Mouse (Mus musculus) MN1 (cell line): Measurements from ENCODE around the gene Rhpn2.

ENCODE experiments used
- DNase-seq: peaks from one replicate; pipeline ENCODE4 v3.0.0-alpha.2; 2016; ENCODE audit warnings: low spot score

Gene Rhpn2

GRCm38 (mm10) chr7:35388694-35389093 lies 54.7 kb downstream of the Rhpn2 start:
- no peak for DNase-seq

DNA sequence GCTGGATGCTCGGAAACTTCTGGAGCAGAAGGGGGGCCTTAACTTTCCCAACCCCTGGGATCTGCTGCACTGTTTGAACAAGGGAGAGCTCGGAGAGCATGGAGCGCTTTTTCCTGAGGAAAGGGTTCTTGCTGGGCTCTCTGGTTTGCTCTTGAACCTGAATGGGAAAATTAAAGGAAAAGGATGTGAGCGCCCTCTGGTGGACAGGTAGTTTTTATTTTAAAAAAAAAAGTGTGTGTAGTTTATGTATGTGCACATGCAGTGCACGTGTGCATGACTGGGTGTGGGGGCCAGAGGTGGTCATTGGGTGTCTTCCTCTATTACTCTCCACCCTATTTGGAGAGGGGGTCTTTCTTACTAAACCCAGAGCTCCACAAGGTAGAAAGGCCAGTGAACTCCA lies 59.0 kb downstream of the Rhpn2 start:
- no peak for DNase-seq

DNA sequence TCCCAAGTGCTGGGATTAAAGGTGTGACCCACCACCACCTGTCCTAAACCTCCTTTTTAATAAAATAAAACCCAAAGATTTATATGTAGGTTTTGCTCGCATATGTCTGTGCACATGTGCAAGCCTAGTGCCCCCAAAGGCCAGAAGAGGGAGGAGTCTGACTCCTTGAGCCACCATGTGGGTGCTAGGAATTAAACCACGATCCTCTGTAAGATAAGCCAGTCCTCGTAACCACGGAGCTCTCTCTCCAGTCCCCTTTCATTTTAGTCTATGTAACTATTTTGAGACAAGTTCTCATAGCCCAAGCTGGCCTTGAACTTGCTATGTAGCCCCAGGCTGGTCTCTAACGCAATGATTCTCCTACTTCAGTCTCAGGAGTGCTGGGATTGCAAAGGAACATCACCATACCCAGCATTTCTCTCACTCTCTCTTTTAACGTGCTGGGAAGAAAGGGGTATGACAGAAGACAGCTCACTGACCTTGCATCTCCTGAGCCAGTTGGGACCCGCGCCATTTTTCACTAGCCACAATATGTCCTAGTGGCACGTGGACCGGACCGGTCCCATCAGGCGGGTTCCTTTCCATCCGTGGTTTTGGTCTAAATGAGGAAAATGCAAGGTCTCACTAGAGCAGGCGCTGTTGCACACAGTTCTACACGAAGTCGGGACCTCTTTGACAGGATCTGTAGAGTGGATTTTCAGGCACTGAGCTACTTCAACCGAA lies 61.9 kb downstream of the Rhpn2 start:
- peak; percentile 28 for DNase-seq

- DNase-seq, result peak; percentile 98
Measured at GRCm38 (mm10) chr7:35396542-35397168, 62.7 kb downstream of the Rhpn2 start, which contains the start of the genes Faap24 and Cep89. Gene Faap24, minus strand, starts transcription at chr7:35396836. Gene Cep89, plus strand, starts transcription at chr7:35397035.

DNA sequence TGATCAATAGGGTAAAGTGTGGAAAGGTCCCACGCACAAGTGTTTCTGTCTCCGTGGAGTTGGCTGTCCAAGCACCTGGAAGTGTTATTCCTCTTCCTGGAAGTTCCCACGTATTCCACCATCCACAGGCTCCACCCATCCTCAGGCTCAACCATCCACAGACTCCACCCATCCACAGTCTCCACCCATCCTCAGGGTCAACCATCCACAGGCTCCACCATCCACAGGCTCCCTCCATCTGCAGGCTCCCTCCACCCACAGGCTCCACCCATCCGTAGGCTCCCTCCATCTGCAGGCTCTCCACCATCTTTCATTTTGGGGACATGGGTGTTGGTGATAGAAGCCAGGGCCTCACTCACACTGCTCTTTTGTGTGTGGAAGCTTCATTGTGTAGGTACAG lies 67.2 kb downstream of the Rhpn2 start:
- no peak for DNase-seq

GRCm38 (mm10) chr7:35415226-35415625 lies 81.3 kb downstream of the Rhpn2 start:
- no peak for DNase-seq

DNA sequence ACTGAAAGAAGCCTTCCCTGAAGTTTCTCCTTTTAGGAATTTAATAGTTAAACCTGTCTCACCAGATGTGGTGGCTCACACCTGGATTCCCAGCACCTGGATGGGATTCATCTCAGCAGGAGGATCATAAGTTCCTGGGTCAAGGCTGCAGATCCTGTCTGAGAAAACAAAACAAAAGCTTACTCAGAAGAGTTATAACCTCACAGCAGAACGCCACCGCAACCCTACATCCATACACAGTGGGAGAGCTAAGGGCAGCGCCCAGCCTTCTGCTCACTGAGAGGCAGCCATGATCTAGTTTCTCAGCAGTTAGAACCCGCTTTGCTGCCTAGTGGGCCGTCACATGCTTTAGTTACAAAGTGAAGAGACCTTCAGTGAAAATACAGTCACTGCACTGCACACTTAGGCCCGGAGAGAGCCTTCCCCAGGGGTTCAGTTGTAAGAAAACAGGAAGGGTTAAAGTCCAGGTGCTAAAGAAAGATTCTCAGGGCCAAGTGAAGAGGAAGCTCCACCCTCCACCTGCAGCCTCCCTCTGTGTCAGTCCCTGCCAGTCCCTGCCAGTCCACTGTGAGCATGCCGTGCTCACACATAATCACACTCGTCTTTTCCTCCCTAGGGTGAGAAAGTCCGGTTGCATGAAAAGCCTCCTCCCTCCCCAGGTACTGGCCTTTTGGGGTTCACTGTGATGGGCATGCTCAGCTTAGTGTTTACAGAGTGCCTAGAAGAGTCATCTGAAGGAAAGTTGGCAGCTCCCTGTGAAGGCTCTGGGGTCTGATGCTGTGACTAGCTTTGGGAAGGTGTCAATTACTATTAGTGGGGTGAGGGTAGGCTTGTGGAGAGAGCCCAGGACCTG lies 82.1 kb downstream of the Rhpn2 start:
- peak; percentile 8 for DNase-seq

DNA sequence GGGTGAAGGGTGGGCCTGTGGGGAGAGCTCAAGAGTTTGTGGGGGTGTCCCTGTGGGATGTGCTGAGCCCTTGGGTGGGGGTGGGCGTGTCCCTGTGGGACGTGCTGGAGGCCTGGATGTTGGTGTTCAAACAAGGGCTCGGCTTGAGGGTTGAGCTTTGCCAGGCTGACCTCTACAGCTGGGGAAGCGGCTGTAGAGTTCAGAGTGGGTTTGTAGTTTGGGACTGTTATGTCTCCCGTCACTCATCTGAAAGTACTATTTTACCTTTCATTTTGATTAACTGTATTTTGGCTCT lies 82.6 kb downstream of the Rhpn2 start:
- DNase-seq, result no peak

DNA sequence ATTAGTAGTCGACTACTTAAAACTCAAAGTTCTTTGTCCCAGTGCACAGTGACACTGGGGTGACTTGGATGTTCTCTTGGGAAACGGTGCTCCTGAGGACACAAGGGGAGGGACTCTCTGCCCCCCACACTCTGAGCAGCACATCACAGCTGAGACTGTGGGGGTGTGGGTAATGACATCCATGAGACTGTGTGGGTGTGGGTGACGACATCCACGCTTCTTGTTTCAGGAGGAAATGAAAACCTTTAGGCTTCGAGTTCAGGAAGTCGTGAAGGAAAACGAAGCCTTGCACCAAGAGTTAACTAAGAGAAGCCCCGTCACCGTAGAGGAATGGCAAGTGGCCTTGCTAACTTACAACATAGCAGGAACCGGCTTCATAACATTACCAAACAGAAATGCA lies 89.1 kb downstream of the Rhpn2 start:
- DNase-seq, result no peak

DNA sequence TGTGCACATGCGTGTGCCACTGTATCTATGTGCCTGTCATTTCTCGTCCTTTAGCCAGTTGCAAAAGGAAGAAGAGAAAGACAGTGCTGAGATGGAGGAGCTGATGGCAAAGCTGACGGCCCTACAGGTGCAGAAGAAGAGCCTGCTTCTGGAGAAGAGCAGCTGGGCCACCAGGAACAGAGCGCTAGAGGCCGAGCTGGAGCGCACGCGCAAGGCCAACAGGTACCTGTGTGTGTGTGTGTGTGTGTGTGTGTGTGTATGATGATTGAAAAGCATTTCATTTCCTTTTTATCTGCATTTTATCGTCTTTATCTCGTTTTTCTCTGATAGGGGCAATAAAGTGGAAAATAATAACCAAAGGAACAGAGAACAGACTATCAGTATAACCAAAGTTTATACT lies 94.2 kb downstream of the Rhpn2 start:
- DNase-seq, result no peak

- no peak for DNase-seq
Measured at GRCm38 (mm10) chr7:35435266-35435665, 101.3 kb downstream of the Rhpn2 start.
